Mouse (Mus musculus): ENCODE measurements at regions not wholly inside any gene's neighbourhood (a gene's known extent, or its start where the extent isn't known, plus 50 kb on each side); places are given as distances from the start of the nearest gene placed in this dataset.

DNA sequence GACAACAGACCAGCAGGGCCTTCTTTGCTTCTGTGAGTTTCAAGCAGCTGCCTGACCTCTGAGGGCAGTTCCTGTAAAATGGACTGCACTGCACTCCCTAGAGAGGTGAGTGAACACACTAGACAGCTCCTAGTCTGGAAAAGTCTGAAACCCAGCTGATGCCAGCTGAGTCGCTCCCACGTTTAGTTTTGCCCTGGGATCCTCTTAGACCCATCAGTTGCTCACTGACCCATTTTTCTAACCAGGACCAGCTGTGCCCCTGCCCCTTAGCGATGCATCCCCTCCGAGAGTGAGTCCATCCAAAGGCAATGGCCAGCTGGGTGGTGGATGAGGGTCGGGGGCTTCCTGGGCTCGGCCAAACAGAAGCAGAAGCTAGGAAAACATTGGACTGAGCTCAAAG lies 62.2 kb upstream of the Top1 start:
- no peak for DNase-seq (ENCODE audit: low read depth, low spot score)

DNA sequence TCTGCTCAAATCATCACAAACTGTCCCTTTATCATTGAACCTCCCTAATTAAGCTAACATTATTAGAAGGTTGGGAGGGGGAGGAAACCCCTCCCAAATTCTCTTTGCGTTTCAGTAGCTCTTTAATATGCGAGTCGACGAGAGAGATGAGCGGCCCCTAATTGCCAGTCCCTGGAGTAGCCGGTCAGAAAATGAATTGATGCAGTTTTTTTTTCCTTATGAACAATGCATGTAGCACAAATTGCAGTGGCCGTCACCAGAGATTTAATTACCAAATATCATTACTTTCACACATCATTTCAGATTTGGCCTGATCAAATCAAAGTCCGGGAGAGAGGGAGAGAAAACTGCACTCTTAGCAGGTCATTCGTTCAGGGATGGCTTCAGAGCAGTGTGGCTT lies 61.1 kb upstream of the Top1 start:
- no peak for DNase-seq (ENCODE audit: low read depth, low spot score)

DNA sequence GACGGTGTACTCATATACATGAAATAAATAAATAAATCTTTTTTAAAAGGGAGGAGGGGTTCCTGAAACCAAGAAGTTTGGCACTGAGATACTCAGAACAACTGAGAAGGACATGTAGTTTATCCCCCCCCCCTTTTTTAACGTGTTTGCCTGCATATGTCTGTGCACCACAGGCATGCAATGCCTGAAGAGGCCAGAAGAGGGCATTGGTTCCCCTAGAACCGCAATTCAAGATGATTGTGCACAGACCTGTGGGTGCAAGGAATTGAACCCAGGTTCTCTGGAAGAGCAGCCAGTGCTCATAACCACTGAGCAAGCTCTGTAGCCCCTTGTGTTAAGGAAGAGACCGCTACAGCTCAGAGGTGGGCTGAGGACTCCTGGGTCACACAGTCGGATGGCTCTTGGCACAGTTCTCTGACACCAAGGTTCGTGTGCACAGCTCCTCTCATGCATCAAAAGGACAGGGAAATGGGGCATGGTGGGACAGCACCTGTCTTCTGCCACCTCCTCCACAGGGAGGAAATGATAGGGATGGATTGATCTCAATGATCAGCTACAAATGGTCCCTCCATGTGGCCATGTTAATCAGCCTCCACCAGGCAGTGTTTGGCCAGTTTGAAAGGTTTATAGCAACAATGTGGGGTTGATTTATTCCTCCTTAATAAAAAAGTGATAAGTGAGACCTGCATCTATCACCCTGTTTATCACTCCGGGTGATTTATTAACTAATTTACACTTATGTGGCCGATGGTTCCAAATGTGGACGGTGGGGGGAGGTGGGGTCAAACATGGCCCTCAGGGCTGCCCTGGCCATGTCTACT lies 58.5 kb upstream of the Top1 start:
- no peak for DNase-seq (ENCODE audit: low read depth, low spot score)

DNA sequence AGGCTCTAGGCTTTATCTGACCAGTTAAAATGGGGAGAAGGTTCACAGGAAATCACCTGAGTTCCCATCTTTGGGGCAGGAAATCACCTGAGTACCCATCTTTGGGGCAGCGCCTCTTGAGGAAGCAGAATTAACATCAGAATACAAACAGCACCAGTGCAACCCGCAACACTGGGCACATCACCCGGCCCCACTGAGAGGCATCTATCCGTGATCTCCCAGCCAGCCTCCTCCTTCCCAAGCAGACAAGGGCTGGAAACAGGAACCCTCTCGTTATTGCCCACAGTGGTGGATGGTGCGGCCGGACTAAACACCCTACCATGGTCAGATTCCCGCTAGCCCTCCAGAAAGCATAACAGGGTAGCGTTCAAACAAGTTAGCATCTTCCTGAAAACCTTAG lies 57.3 kb upstream of the Top1 start:
- DNase-seq (ENCODE audit: low read depth, low spot score), result no peak

DNA sequence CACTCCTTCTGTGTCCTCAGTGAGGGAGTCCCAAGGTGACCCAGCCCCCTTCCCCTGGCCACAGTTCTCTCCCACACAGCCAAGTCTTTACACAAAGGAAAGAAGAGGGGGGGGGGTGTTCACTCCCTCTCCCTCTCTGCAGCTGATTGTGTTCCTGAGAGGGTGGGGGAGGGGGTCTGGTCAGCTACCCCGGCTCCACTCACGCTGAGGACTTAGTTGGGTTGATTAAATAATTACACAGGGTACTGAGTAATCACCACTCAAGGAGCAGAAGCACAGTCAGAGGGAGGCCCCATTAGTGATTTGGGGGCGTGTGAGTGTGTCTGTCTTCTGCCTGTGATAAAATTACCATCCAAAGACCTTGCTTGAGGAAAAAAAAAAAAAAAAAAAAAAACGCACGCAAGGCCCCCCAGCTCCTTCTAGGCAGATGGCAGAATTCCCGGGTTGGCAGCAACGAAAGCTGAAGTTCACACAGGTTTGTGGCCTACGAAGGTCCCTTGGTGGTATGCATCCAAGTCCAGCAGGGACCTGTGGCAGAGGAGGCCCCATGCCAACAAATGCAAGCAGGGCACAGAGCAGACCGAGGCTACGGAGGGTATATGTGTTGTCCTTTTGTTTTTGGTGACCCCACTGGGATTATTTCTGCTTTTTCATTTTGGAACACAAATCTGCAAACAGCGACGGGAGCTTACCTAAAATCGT lies 55.3 kb upstream of the Top1 start:
- DNase-seq (ENCODE audit: low read depth, low spot score), result no peak

DNA sequence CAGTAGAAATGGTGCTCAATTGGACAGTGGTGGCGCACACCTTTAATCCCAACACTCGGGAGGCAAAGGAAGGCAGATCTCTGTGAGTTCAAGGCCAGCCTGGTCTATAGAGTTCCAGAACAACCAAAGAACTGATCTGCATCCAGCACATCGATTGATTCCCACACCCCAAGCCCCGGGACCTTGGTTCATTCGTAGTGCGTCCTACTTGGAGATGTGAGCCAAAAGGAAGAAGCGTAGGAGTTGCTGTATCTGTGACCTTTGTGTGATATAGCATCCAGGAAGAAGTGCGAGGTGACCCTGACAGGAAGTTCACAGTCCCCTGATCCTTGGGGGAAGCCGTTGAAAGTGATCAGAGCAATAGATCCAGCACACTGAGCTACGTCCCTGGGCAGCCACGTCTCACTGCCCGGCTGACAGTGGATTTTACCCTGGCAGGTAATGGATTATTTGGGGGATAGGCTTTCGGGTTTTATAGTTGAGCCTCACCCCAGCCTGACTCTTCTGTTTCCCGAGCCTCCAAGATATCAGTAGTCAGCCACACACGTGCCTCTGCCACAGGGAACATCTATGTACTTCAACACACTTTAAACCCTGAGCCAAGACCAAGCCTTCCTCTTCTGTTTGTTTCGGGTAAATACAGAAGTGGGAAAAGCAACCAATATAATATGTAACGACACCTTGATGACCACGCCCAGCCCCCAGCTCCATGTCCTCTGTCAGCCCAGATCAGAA lies 54.1 kb upstream of the Top1 start:
- no peak for DNase-seq (ENCODE audit: low read depth, low spot score)

DNA sequence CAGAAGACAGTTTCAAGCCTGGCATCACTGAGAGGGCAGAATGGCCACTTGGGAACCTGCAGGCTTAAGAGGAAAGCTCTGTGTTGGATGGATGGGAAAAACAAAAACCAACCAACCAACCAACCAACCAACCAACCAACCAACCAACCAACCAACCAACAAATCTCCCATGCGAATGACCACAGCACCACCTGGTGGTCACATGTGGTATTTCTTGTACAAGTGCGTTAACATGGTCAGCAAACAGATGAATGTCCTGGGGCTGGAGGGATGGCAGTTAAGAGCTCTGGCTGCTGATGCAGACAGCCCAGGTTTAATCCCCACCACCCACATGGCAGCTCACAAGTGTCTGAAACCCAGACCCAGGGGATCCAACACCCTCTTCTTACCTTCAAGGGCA lies 52.7 kb upstream of the Top1 start:
- DNase-seq (ENCODE audit: low read depth, low spot score), result peak; percentile 84
